Mouse (Mus musculus) CH12.LX (cell line): ENCODE measurements around the gene Gm19345.

Experiments used
- CHD1 ChIP-seq: IDR thresholded peaks from 2 replicates; pipeline ENCODE4 v1.6.1; 2012; ENCODE audit warnings: low read depth, low read length, improper control_type of control experiment, inconsistent platforms
- CTCF ChIP-seq, 2 experiments: IDR thresholded peaks in 1 of 2; conservative IDR thresholded peaks in 1 of 2; 2 replicates each; pipeline ENCODE4 v1.5.1; 2011 to 2012; ENCODE audit warnings: low read depth in 2 of 2, low read length in 2 of 2, improper control_type of control experiment in 1 of 2, inconsistent platforms in 1 of 2, mild to moderate bottlenecking in 1 of 2, moderate library complexity in 1 of 2
- E2F4 ChIP-seq: IDR thresholded peaks from 2 replicates; pipeline ENCODE4 v1.6.1; 2011; ENCODE audit warnings: low read depth, low read length, improper control_type of control experiment; ENCODE audit not compliant: insufficient replicate concordance
- ETS1 ChIP-seq: conservative IDR thresholded peaks from 2 replicates; pipeline ENCODE4 v1.6.1; 2012; ENCODE audit warnings: low read depth, mild to moderate bottlenecking, inconsistent platforms, low read length, improper control_type of control experiment, moderate library complexity
- JUND ChIP-seq: conservative IDR thresholded peaks from 2 replicates; pipeline ENCODE4 v1.6.1; 2011; ENCODE audit warnings: low read depth, low read length, improper control_type of control experiment
- MAX ChIP-seq: IDR thresholded peaks from 2 replicates; pipeline ENCODE4 v1.6.1; 2011; ENCODE audit warnings: low read length, improper control_type of control experiment
- MYC ChIP-seq: IDR thresholded peaks from 2 replicates; pipeline ENCODE4 v1.6.1; 2011; ENCODE audit warnings: low read depth, mild to moderate bottlenecking, improper control_type of control experiment, low read length
- NRF1 ChIP-seq: IDR thresholded peaks from 2 replicates; pipeline ENCODE4 v1.6.1; 2014; ENCODE audit warnings: low read depth, mild to moderate bottlenecking, inconsistent platforms, low read length, improper control_type of control experiment, moderate library complexity
- PAX5 ChIP-seq: IDR thresholded peaks from 2 replicates; pipeline ENCODE4 v1.6.1; 2012; ENCODE audit warnings: low read length, inconsistent platforms, mixed read lengths
- POLR2A ChIP-seq: IDR thresholded peaks from 2 replicates; pipeline ENCODE4 v1.6.1; 2011; ENCODE audit warnings: low read depth, mild to moderate bottlenecking, improper control_type of control experiment, low read length
- UBTF ChIP-seq: IDR thresholded peaks from 2 replicates; pipeline ENCODE4 v1.6.1; 2012; ENCODE audit warnings: low read depth, mild to moderate bottlenecking, inconsistent platforms, low read length, improper control_type of control experiment, moderate library complexity
- USF1 ChIP-seq: IDR thresholded peaks from 2 replicates; pipeline ENCODE4 v1.6.1; 2014; ENCODE audit warnings: low read depth, mild to moderate bottlenecking, inconsistent platforms, low read length, improper control_type of control experiment
- ZC3H11A ChIP-seq: IDR thresholded peaks from 2 replicates; pipeline ENCODE4 v1.6.1; 2012; ENCODE audit warnings: low read depth, mild to moderate bottlenecking, inconsistent platforms, low read length, improper control_type of control experiment
- ZKSCAN1 ChIP-seq: IDR thresholded peaks from 2 replicates; pipeline ENCODE4 v1.6.1; 2012; ENCODE audit warnings: low read depth, inconsistent platforms, low read length, improper control_type of control experiment, borderline replicate concordance

- TF ChIP-seq POLR2A (no peak), E2F4 (no peak), MAX (no peak), CTCF (conservative IDR thresholded peaks at IDR 0.05 in 1 of 2, IDR thresholded peaks at IDR 0.05 in 1 of 2; ENCODE audit: low read depth in 2 of 2, low read length in 2 of 2) (no peak), MYC (no peak), JUND (no peak), ETS1 (no peak), ZKSCAN1 (no peak), ZC3H11A (no peak), CHD1 (no peak; the same call in 1 of the 2 replicates), USF1 (no peak), NRF1 (no peak; the same call in 1 of the 2 replicates), UBTF (no peak), PAX5 (no peak)
Observed at GRCm38 (mm10) chr7:19822193-19822592, 29.6 kb upstream of the Gm19345 start.
